22 mouse cellular contexts compared by ENCODE assay signal in genomic region chr3:130304827-130305226, GRCm38 (mm10).
DNase-seq lines count a peak whose midpoint lies in the region; ATAC-seq lines count a peak whose summit lies in the region.
"Had no signal": no experiment of that assay in that cellular context is flagged by ENCODE, and none has a peak within 500 bp of the region (broad histone marks: within the 10 kb centered on the region; RNA-seq: fewer than 3 reads in every experiment).

No protein-coding gene starts in this region.

- H3K9ac ChIP-seq in forebrain, embryonic 15.5 days (replicated peaks): no peak overlapping the region
- H3K9ac ChIP-seq in forebrain, embryonic 11.5 days (ENCODE audit: low read length): no peak overlapping the region
- H3K9ac ChIP-seq in forebrain, embryonic 16.5 days (replicated peaks; ENCODE audit: low read depth, low read length): no peak overlapping the region
- no peak overlapping the region for H3K9ac ChIP-seq in midbrain, embryonic 15.5 days
- H3K9ac ChIP-seq: embryonic facial prominence, embryonic 12.5 days; heart, embryonic 15.5 days; liver, postnatal 0 days; neural tube, embryonic 13.5 days had no signal

- ATAC-seq in forebrain, embryonic 15.5 days (replicated peaks): peak; percentile 73
- no peak for ATAC-seq in forebrain, embryonic 11.5 days (replicated peaks; ENCODE audit: low FRiP score)
- peak; percentile 75; the same call in 1 of the 2 replicates for ATAC-seq in forebrain, embryonic 16.5 days
- peak; percentile 58 for ATAC-seq in midbrain, embryonic 15.5 days (replicated peaks)
- ATAC-seq: liver, postnatal 0 days had no signal

- WGBS in forebrain, embryonic 15.5 days: 51% methylated on average over 9 of the region's 9 CpGs
- 84% methylated on average over 9 of the region's 9 CpGs for WGBS in forebrain, embryonic 11.5 days
- WGBS in forebrain, embryonic 16.5 days: 48% methylated on average over 9 of the region's 9 CpGs
- WGBS in midbrain, embryonic 15.5 days: 52% methylated on average over 9 of the region's 9 CpGs

- no peak overlapping the region for H3K4me3 ChIP-seq in forebrain, embryonic 15.5 days
- no peak overlapping the region for H3K4me3 ChIP-seq in forebrain, embryonic 11.5 days (ENCODE audit: low read depth, low read length)
- H3K4me3 ChIP-seq in forebrain, embryonic 16.5 days (replicated peaks; ENCODE audit: low read length): no peak overlapping the region
- H3K4me3 ChIP-seq in midbrain, embryonic 15.5 days: no peak overlapping the region
- H3K4me3 ChIP-seq: embryonic facial prominence, embryonic 12.5 days; erythroblast, embryonic 14.5 days; heart, embryonic 15.5 days; neural tube, embryonic 13.5 days had no signal

- H3K4me2 ChIP-seq in forebrain, embryonic 15.5 days (replicated peaks): no peak overlapping the region
- no peak overlapping the region for H3K4me2 ChIP-seq in forebrain, embryonic 11.5 days (ENCODE audit: low read depth, low read length, severe bottlenecking)
- H3K4me2 ChIP-seq in forebrain, embryonic 16.5 days (ENCODE audit: low read length): no peak overlapping the region
- no peak overlapping the region for H3K4me2 ChIP-seq in midbrain, embryonic 15.5 days
- H3K4me2 ChIP-seq: embryonic facial prominence, embryonic 12.5 days; heart, embryonic 15.5 days; neural tube, embryonic 13.5 days had no signal

- no peaks in the 10 kb centered on the region for H3K27me3 ChIP-seq in forebrain, embryonic 15.5 days
- no peaks in the 10 kb centered on the region for H3K27me3 ChIP-seq in forebrain, embryonic 11.5 days (ENCODE audit: control insufficient read depth, insufficient read depth, low read length)
- H3K27me3 ChIP-seq in forebrain, embryonic 16.5 days (replicated peaks; ENCODE audit: control insufficient read depth, insufficient read depth, low read length): no peaks in the 10 kb centered on the region; the same call in 1 of the 2 replicates
- H3K27me3 ChIP-seq in midbrain, embryonic 15.5 days (replicated peaks): no peaks in the 10 kb centered on the region
- H3K27me3 ChIP-seq: heart, embryonic 15.5 days; neural tube, embryonic 13.5 days had no signal

- H3K36me3 ChIP-seq in forebrain, embryonic 15.5 days: no peaks in the 10 kb centered on the region
- no peaks in the 10 kb centered on the region for H3K36me3 ChIP-seq in forebrain, embryonic 11.5 days (ENCODE audit: control insufficient read depth, insufficient read depth, low read length)
- no peaks in the 10 kb centered on the region for H3K36me3 ChIP-seq in forebrain, embryonic 16.5 days (ENCODE audit: control insufficient read depth, insufficient read depth)
- no peaks in the 10 kb centered on the region for H3K36me3 ChIP-seq in midbrain, embryonic 15.5 days (replicated peaks)
- H3K36me3 ChIP-seq: embryonic facial prominence, embryonic 12.5 days; heart, embryonic 15.5 days; neural tube, embryonic 13.5 days had no signal

- H3K27ac ChIP-seq in forebrain, embryonic 15.5 days (replicated peaks): no peak overlapping the region
- no peak overlapping the region for H3K27ac ChIP-seq in forebrain, embryonic 11.5 days (ENCODE audit: low read depth, low read length)
- no peak overlapping the region for H3K27ac ChIP-seq in forebrain, embryonic 16.5 days (ENCODE audit: low read length)
- no peak overlapping the region for H3K27ac ChIP-seq in midbrain, embryonic 15.5 days
- H3K27ac ChIP-seq: embryonic facial prominence, embryonic 12.5 days; heart, embryonic 15.5 days; kidney, postnatal 0 days; neural tube, embryonic 13.5 days had no signal

- H3K9me3 ChIP-seq in forebrain, embryonic 15.5 days: no peaks in the 10 kb centered on the region
- H3K9me3 ChIP-seq in forebrain, embryonic 11.5 days (ENCODE audit: control insufficient read depth, low read length): no peaks in the 10 kb centered on the region
- no peaks in the 10 kb centered on the region for H3K9me3 ChIP-seq in forebrain, embryonic 16.5 days (ENCODE audit: control insufficient read depth, low read length)
- no peaks in the 10 kb centered on the region for H3K9me3 ChIP-seq in midbrain, embryonic 15.5 days
- H3K9me3 ChIP-seq: embryonic facial prominence, embryonic 12.5 days; heart, embryonic 15.5 days; neural tube, embryonic 13.5 days had no signal

- peaks cover 6% of the 10 kb centered on the region for H3K4me1 ChIP-seq in forebrain, embryonic 15.5 days
- no peaks in the 10 kb centered on the region for H3K4me1 ChIP-seq in forebrain, embryonic 11.5 days (replicated peaks; ENCODE audit: control insufficient read depth, insufficient read depth, low read length)
- H3K4me1 ChIP-seq in forebrain, embryonic 16.5 days (replicated peaks; ENCODE audit: control insufficient read depth, insufficient read depth, low read length): 0 out of 2 replicates have a peak, but pooled peaks cover 6% of the 10 kb centered on the region
- H3K4me1 ChIP-seq in midbrain, embryonic 15.5 days: peaks cover 11% of the 10 kb centered on the region; the same call in 1 of the 2 replicates
- H3K4me1 ChIP-seq: heart, embryonic 15.5 days had no signal

- intact Hi-C loops in left cerebral cortex, postnatal 4 days (cut with DNase I): no loop called here
- intact Hi-C loops in left cerebral cortex, postnatal 14 days (cut with DNase I): no loop called here

- DNase-seq in forebrain, embryonic 11.5 days (ENCODE audit: low spot score): no peak
- DNase-seq in left cerebral cortex, postnatal 4 days: peak; percentile 80
- DNase-seq in left cerebral cortex, postnatal 14 days (ENCODE audit: low spot score in 2 of 2): no peak
- no peak for DNase-seq in right cerebral cortex, postnatal 10 days (ENCODE audit: low spot score in 2 of 2)
- DNase-seq: adrenal gland, postnatal 36 days; B cell, adult 2 months; cerebellum, adult 18-20 months; gastrocnemius, postnatal 25 days; kidney, adult 18-20 months; liver, postnatal 0 days; lung, postnatal 10 days; right cerebral cortex, postnatal 14 days; thymus, adult 18-20 months; thymus, postnatal 4 days had no signal
